Mouse (Mus musculus) urinary bladder, adult 18-20 months (tissue): Measurements from ENCODE around the gene Syt8.

Source experiments
- DNase-seq, 2 experiments: peaks; one replicate each; pipeline ENCODE4 v3.0.0; 2022; ENCODE audit warnings: low spot score in 2 of 2, mixed read lengths in 2 of 2

Gene Syt8

GRCm38 (mm10) chr7:142445324-142445723, 10.7 kb downstream of the Syt8 start:
- DNase-seq, result no peak

GRCm38 (mm10) chr7:142446264-142446663, 11.6 kb downstream of the Syt8 start:
- DNase-seq, result no peak

GRCm38 (mm10) chr7:142449038-142449617, 14.5 kb downstream of the Syt8 start:
- DNase-seq, result no peak

GRCm38 (mm10) chr7:142454706-142455105, 20.1 kb downstream of the Syt8 start:
- no peak for DNase-seq

DNA sequence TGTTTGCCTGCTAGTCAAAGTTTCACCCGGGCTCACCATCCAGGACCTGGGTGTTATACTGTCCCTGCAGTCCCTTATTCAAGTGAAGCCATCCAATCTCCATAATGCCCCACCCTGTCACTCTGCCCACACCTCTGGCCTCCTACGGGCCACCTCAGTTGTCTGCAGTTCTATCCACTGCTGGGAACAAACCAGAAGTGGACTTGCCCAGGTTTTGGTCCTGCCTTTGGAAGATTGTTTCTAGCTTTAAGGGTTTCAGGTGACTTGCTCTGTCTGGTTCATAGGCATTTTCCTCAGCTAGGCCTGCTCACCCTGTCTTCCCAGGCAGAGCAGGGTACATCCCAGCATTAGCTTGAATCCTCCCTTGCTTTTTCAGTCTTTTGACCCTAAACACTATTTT, 20.6 kb downstream of the Syt8 start:
- DNase-seq, result no peak

DNA sequence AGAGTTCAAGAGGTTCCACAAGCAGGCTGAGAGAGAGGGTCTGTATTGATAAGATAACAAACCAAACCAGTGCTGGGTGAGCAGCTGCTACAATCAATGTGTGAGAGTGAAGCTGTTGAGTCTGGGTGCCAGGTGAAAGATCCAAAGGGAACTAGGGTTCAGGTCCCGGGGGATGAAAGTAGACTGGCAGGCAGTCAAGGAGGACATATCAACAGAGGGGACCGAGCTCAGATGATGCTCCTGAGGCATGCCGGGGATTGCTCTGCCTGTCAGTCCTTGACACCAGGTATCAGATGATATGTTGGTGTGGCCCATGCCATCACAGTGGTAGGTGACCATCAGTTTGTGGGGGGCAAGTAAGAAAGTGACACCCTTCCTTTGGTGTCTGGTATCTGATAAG, 22.2 kb downstream of the Syt8 start:
- no peak for DNase-seq

GRCm38 (mm10) chr7:142457227-142457811, 22.7 kb downstream of the Syt8 start:
- no peak for DNase-seq

- DNase-seq, result no peak
Measured at GRCm38 (mm10) chr7:142458026-142458425, 23.4 kb downstream of the Syt8 start.

- no peak for DNase-seq
Measured at GRCm38 (mm10) chr7:142458676-142459298, 24.1 kb downstream of the Syt8 start.

GRCm38 (mm10) chr7:142459299-142459691, 24.6 kb downstream of the Syt8 start:
- DNase-seq, result peak in 1 of 2 experiments; percentile 0

DNA sequence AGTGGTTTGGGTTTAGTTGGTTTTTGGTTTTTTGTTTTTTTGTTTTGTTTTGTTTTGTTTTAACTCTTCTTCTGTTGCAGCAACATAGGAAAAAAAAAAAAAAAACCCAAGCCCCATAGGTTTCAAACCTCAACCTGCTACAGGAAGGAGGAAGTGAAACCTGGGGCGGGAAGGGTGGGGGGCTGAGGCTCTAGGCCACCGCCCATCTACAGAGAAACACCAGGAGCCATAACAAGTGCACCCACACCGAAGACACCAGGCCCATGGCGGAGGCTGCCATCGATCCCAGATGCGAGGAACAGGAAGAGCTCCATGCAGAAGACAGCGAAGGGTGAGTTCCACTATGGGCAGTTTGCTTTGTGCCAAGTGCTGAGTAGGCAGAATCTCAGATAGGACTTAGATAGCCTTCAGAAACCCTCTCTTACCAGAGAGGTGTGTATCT, 26.0 kb downstream of the Syt8 start, which contains the start of gene Lsp1:
Gene Lsp1, plus strand, starts transcription at position 174 of the 442 bp plus-strand sequence.
- no peak for DNase-seq

DNA sequence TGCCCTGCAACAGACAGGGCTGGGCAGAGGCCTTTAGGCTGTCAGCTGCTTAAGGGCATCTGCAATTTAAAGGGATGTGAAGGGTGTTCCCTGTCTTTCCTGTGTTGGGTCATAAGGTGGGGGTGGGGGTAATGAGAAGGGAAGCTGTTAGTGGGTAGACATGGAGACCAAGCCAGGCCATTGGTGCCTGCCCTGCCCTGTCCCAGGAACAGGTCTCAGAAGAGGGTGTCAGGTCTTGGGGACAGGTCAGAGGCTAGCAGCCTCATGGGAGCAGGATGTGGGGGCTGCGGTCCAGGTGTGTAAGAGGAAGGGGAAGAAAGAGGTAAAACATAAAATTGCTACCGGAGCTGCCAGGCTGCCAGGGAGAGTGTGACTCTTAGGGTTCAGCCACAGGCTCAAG, 26.8 kb downstream of the Syt8 start:
- no peak for DNase-seq

DNA sequence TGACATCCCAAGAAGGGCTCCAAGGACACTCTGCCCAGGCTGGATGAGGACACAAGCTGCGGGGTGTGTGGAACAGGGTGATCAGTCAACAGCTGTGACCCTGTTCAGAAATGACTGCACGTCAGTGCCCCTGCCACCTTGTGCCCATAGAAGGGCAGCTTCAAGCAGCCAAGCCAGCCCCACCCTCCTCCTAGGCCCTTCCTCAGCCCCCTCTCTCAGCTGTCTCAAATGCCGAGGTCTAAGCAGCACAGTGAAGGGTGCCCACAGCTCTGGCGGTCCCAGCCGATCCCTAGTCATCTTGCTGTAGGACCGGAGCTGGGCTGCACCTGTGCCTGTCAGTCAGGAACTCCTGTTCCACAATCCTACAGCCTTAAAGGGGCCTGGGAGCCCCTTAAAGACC, 27.5 kb downstream of the Syt8 start:
- no peak for DNase-seq

GRCm38 (mm10) chr7:142462594-142463078, 28.0 kb downstream of the Syt8 start:
- DNase-seq, result no peak

DNA sequence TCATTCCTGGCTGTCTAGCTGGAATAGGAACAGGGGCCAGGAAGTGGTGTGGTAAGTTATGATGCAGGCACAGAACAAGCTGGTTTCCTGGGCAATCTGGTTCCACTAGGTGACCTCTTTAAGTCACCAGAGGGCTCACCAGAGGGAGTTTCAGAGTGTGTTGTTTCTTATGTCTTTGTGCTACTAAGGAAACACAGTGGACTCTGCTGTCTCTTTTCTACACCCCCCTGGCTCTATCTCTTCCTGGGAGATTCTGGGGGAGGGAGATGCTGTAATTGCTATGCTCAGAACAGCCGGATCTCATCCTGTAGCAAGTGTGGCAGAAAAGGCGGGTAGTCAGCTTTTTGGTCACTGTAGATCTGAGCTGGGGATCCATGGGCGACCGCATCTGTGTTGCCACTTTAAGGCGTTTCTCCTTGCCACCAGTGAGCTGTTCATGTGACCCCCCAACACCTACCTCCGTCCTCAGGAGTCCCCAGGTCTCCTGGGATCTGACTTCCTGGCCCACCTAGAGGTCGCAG, 35.6 kb downstream of the Syt8 start:
- DNase-seq, result no peak

- DNase-seq, result peak in 1 of 2 experiments; percentile 69
Measured at GRCm38 (mm10) chr7:142470808-142471413, 36.3 kb downstream of the Syt8 start.

- DNase-seq, result no peak
Measured at GRCm38 (mm10) chr7:142471414-142471861, 36.8 kb downstream of the Syt8 start.

GRCm38 (mm10) chr7:142471884-142472570, 37.4 kb downstream of the Syt8 start:
- DNase-seq, result no peak

- no peak for DNase-seq
Measured at GRCm38 (mm10) chr7:142472936-142473335, 38.3 kb downstream of the Syt8 start.

- no peak for DNase-seq
Measured at GRCm38 (mm10) chr7:142473476-142473875, 38.8 kb downstream of the Syt8 start.

DNA sequence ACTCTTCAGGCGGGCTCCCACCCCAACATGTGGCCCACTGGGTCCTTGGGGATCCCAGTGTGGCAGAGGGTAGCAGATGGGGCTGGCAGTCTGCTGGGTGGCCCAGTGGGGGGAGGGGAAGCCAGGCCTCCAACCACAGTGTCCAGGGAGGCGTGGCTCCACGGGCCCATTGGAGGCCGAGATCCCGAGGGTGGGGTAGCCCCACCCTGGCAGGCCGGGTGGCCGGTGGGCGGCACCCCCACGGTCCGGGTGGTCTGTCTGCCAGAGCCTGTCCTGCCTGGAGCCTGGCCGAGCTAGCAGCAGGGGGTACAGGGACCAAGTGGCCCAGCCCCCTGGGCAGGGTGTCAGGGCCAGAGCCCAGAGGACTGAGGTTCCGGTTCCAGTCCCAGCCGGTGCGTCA, 40.1 kb downstream of the Syt8 start:
- peak in 1 of 2 experiments; percentile 71 for DNase-seq

GRCm38 (mm10) chr7:142475641-142476040, 41.0 kb downstream of the Syt8 start:
- DNase-seq, result no peak
